Mouse (Mus musculus) limb, embryonic 11.5 days (tissue): Measurements from ENCODE around the gene Ptcd2. TPM values are rescaled to one million over a fixed set of nuclear protein-coding genes. Genes with fewer than 3 reads are reported as not detected.

Experiments
- ATAC-seq: fragments of 200-750 bp; cut with Nextera tagmentation; 2 replicates; pipeline ENCODE4 v1.8.0; 2017; ENCODE audit warnings: low read depth; ENCODE audit not compliant: insufficient number of reproducible peaks, low FRiP score, low TSS enrichment
- DNase-seq: peaks from one replicate; pipeline ENCODE4 v3.0.0-alpha.2; 2015; ENCODE audit warnings: low spot score
- H3K27ac ChIP-seq: fragments of 300-500 bp; sonication (generic); replicated peaks from 2 replicates; pipeline ENCODE4 v1.5.1; 2014; ENCODE audit warnings: low read depth, mild to moderate bottlenecking, low read length
- H3K27me3 ChIP-seq: fragments of 300-500 bp; sonication (generic); 2 replicates; pipeline ENCODE4 v1.6.1; 2014; ENCODE audit warnings: mild to moderate bottlenecking, low read length, mixed read lengths; ENCODE audit not compliant: control insufficient read depth, insufficient read depth
- H3K36me3 ChIP-seq: fragments of 300-500 bp; sonication (generic); 2 replicates; pipeline ENCODE4 v1.6.1; 2014; ENCODE audit warnings: mild to moderate bottlenecking, low read length, moderate library complexity, mixed read lengths; ENCODE audit not compliant: control insufficient read depth, insufficient read depth
- H3K4me1 ChIP-seq: fragments of 300-500 bp; sonication (generic); 2 replicates; pipeline ENCODE4 v1.6.1; 2014; ENCODE audit warnings: low read length, mixed read lengths; ENCODE audit not compliant: control insufficient read depth, insufficient read depth
- H3K4me2 ChIP-seq: fragments of 300-500 bp; sonication (generic); 2 replicates; pipeline ENCODE4 v1.6.1; 2014; ENCODE audit warnings: low read depth, mild to moderate bottlenecking, moderate library complexity; ENCODE audit not compliant: severe bottlenecking
- H3K4me3 ChIP-seq: fragments of 300-500 bp; sonication (generic); 2 replicates; pipeline ENCODE4 v1.5.1; 2014; ENCODE audit warnings: low read depth, low read length
- H3K9ac ChIP-seq: fragments of 300-500 bp; sonication (generic); 2 replicates; pipeline ENCODE4 v1.6.1; 2014; ENCODE audit warnings: mild to moderate bottlenecking, low read length
- H3K9me3 ChIP-seq: fragments of 300-500 bp; sonication (generic); 2 replicates; pipeline ENCODE4 v1.6.1; 2016; ENCODE audit warnings: low read length; ENCODE audit not compliant: control insufficient read depth
- WGBS: fragments of 180-500 bp; shearing (Covaris S2); extraction: QIAGEN DNeasy Blood & Tissue Kit; methylation state at CpG from one replicate; pipeline ENCODE4 v1.1.7; 2014; 5-methylcytosine and 5-hydroxymethylcytosine counted together
- polyA plus RNA-seq: library from polyadenylated mRNA; unstranded; fragments of >200 nt; fragmentation: Nextera tagmentation; extraction: Ambion mirVana; gene quantifications from 2 replicates; pipeline ENCODE4 v1.2.1, GENCODE M21; 2014

Ptcd2 gene
- polyA plus RNA-seq, 1 experiment from 2014 or later, result 58.7 TPM

- H3K4me1 ChIP-seq, result no peaks in the 10 kb centered on the region
- no peaks in the 10 kb centered on the region for H3K9me3 ChIP-seq
- DNase-seq (no peak), ATAC-seq (no peak)
- H3K27ac ChIP-seq, result no peak overlapping the region
- no peak overlapping the region for H3K4me3 ChIP-seq
- H3K9ac ChIP-seq, result no peak overlapping the region
- H3K4me2 ChIP-seq, result no peak overlapping the region
- WGBS, result 90% methylated on average over 4 of the region's 4 CpGs
- H3K27me3 ChIP-seq, result no peaks in the 10 kb centered on the region
- H3K36me3 ChIP-seq, result no peaks in the 10 kb centered on the region
Observed at GRCm38 (mm10) chr13:99287207-99287606, 57.3 kb downstream of the Ptcd2 start.

GRCm38 (mm10) chr13:99285241-99285640 is 59.3 kb downstream of the Ptcd2 start:
- no peak overlapping the region for H3K4me2 ChIP-seq
- H3K9ac ChIP-seq, result no peak overlapping the region
- no peaks in the 10 kb centered on the region for H3K36me3 ChIP-seq
- no peak overlapping the region for H3K4me3 ChIP-seq
- no peak for DNase-seq
- no peaks in the 10 kb centered on the region for H3K4me1 ChIP-seq
- WGBS, result 67% methylated on average over 2 of the region's 2 CpGs
- ATAC-seq, result no peak
- H3K27me3 ChIP-seq, result no peaks in the 10 kb centered on the region
- no peaks in the 10 kb centered on the region for H3K9me3 ChIP-seq
- no peak overlapping the region for H3K27ac ChIP-seq

- Histone ChIP-seq H3K4me1 (no peaks in the 10 kb centered on the region), H3K4me3 (no peak overlapping the region), H3K27me3 (no peaks in the 10 kb centered on the region), H3K9me3 (no peaks in the 10 kb centered on the region), H3K36me3 (no peaks in the 10 kb centered on the region), H3K27ac (no peak overlapping the region), H3K9ac (no peak overlapping the region), H3K4me2 (no peak overlapping the region)
- no peak for ATAC-seq
- no peak for DNase-seq
- WGBS, result 89% methylated on average over 21 of the region's 21 CpGs
Observed at GRCm38 (mm10) chr13:99284400-99285160, 59.9 kb downstream of the Ptcd2 start.

- WGBS, result 90% methylated on average over 12 of the region's 12 CpGs
- ATAC-seq, result no peak
Observed at GRCm38 (mm10) chr13:99283916-99284315, 60.6 kb downstream of the Ptcd2 start.

GRCm38 (mm10) chr13:99282961-99283360 is 61.5 kb downstream of the Ptcd2 start:
- H3K9ac ChIP-seq, result no peak overlapping the region
- 84% methylated on average over 6 of the region's 6 CpGs for WGBS
- no peak for ATAC-seq
- no peaks in the 10 kb centered on the region for H3K4me1 ChIP-seq
- no peak overlapping the region for H3K27ac ChIP-seq
- no peak overlapping the region for H3K4me3 ChIP-seq
- DNase-seq, result no peak
- no peaks in the 10 kb centered on the region for H3K9me3 ChIP-seq
- no peaks in the 10 kb centered on the region for H3K27me3 ChIP-seq
- H3K36me3 ChIP-seq, result no peaks in the 10 kb centered on the region
- no peak overlapping the region for H3K4me2 ChIP-seq

More at GRCm38 (mm10) chr13:99283916-99284315, 60.6 kb downstream of the Ptcd2 start:
- no peak for DNase-seq
- Histone ChIP-seq H3K36me3 (no peaks in the 10 kb centered on the region), H3K9ac (no peak overlapping the region), H3K27me3 (no peaks in the 10 kb centered on the region), H3K9me3 (no peaks in the 10 kb centered on the region), H3K27ac (no peak overlapping the region), H3K4me1 (no peaks in the 10 kb centered on the region), H3K4me2 (no peak overlapping the region), H3K4me3 (no peak overlapping the region)

GRCm38 (mm10) chr13:99279351-99279750 is 65.2 kb downstream of the Ptcd2 start:
- WGBS, result 74% methylated on average over 10 of the region's 10 CpGs
- ATAC-seq, result no peak
- Histone ChIP-seq H3K4me3 (no peak overlapping the region), H3K4me1 (no peaks in the 10 kb centered on the region), H3K9ac (no peak overlapping the region), H3K4me2 (no peak overlapping the region), H3K36me3 (no peaks in the 10 kb centered on the region), H3K27ac (no peak overlapping the region), H3K9me3 (no peaks in the 10 kb centered on the region), H3K27me3 (no peaks in the 10 kb centered on the region)
- no peak for DNase-seq

- Histone ChIP-seq H3K27ac (no peak overlapping the region), H3K27me3 (no peaks in the 10 kb centered on the region), H3K36me3 (no peaks in the 10 kb centered on the region), H3K4me1 (no peaks in the 10 kb centered on the region), H3K9ac (no peak overlapping the region), H3K9me3 (no peaks in the 10 kb centered on the region), H3K4me2 (no peak overlapping the region), H3K4me3 (no peak overlapping the region)
- ATAC-seq (no peak), DNase-seq (no peak)
- WGBS, result 83% methylated on average over 6 of the region's 6 CpGs
Observed at GRCm38 (mm10) chr13:99278511-99278910, 66.0 kb downstream of the Ptcd2 start.

GRCm38 (mm10) chr13:99277521-99277920 is 67.0 kb downstream of the Ptcd2 start:
- ATAC-seq, result no peak
- Histone ChIP-seq H3K4me2 (no peak overlapping the region), H3K27me3 (no peaks in the 10 kb centered on the region), H3K9me3 (no peaks in the 10 kb centered on the region), H3K4me1 (no peaks in the 10 kb centered on the region), H3K9ac (no peak overlapping the region), H3K27ac (no peak overlapping the region), H3K4me3 (no peak overlapping the region), H3K36me3 (no peaks in the 10 kb centered on the region)
- WGBS, result 89% methylated on average over 3 of the region's 3 CpGs
- DNase-seq, result no peak

GRCm38 (mm10) chr13:99272046-99272445 is 72.5 kb downstream of the Ptcd2 start:
- WGBS, result 87% methylated on average over 3 of the region's 3 CpGs
- DNase-seq, result no peak
- H3K36me3 ChIP-seq, result no peaks in the 10 kb centered on the region

More at GRCm38 (mm10) chr13:99272046-99272445, 72.5 kb downstream of the Ptcd2 start:
- no peak for ATAC-seq
- Histone ChIP-seq H3K4me3 (no peak overlapping the region), H3K4me2 (no peak overlapping the region), H3K9me3 (no peaks in the 10 kb centered on the region), H3K4me1 (no peaks in the 10 kb centered on the region), H3K9ac (no peak overlapping the region), H3K27me3 (no peaks in the 10 kb centered on the region), H3K27ac (no peak overlapping the region)
